ENCODE assay signal across 1 mouse cellular context in the genomic region with DNA sequence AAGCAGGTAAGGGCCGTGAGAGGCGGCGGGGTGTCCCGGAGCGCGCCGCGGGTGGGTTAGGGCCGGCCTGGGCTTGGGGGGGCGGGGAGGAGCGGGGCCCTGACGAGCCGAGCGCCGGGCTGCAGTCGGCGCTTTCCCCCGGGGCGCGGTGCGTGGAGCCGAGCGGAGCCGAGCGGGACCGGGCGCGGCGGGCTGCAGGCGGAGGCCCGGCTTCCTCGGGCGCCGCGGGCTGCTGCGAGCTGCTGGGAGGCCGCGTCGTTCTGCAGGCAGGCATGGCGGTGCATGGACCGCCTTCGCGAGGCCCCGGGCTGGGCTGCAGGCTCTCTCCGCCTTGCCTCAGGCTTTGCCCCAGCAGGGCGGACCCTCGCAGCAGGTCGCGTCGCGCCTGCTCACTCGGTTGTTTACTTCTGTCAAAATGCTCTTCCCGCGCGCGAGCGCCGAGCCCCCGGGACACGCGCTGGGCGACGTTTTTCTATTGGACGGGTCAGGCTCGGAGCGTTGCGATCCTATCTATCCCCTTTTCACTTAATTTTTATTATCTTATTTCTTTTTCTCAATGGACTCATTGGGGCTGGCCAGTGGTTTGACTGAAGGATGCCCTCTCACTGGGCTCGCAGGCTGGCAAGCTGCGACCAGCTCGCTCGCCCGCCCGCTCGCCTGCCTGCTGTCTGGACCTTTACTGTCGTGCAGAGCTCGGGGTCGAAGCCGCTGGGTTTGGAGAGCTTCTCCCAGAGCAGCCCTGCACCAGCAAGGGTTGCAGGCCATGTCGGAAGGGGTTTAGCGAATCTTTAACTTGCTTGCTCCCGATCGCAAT.
A peak's percentile ranks its signal among the peaks of the same experiment; 100 is the strongest.
TF ChIP-seq lines count a peak whose summit lies in the region.

No protein-coding gene starts in this region.

TF ChIP-seq in MEL, 35 proteins besides CTCF, POLR2A, EP300 and RAD21 (continued from another document):
- TF ChIP-seq MAZ (IDR thresholded peaks at IDR 0.05; ENCODE audit: low read depth, low read length) (peak; percentile 35; the same call in 1 of the 2 replicates), NRF1 (IDR thresholded peaks at IDR 0.05; ENCODE audit: insufficient read depth, low read depth, low read length, poor library complexity, severe bottlenecking) (peak; percentile 58; the same call in 1 of the 2 replicates), USF1 (IDR thresholded peaks at IDR 0.05; ENCODE audit: low read depth, low read length) (no peak), ZKSCAN1 (IDR thresholded peaks at IDR 0.05; ENCODE audit: low read depth, low read length) (no peak), MYB (IDR thresholded peaks at IDR 0.05; ENCODE audit: low read depth, low read length) (no peak), HCFC1 (IDR thresholded peaks at IDR 0.05; ENCODE audit: low read depth, low read length) (no peak), UBTF (IDR thresholded peaks at IDR 0.05; ENCODE audit: borderline replicate concordance, insufficient read depth, low read depth, low read length) (0 out of 2 replicates have a peak, but pooled peaks have one; percentile 58), KAT2A (conservative IDR thresholded peaks at IDR 0.05; ENCODE audit: low read depth, low read length) (no peak), E2F4 (IDR thresholded peaks at IDR 0.05; ENCODE audit: borderline replicate concordance, low read depth, low read length) (peak; percentile 87), MYC (IDR thresholded peaks at IDR 0.05; ENCODE audit: low read depth, low read length) (0 out of 2 replicates have a peak, but pooled peaks have one; percentile 22), MXI1 (IDR thresholded peaks at IDR 0.05; ENCODE audit: low read depth, low read length) (peak; percentile 98), RCOR1 (IDR thresholded peaks at IDR 0.05; ENCODE audit: low read depth, low read length) (no peak), JUND (IDR thresholded peaks at IDR 0.05; ENCODE audit: low read depth, low read length) (no peak), ZMIZ1 (IDR thresholded peaks at IDR 0.05; ENCODE audit: low read depth, low read length) (no peak; the same call in none of the 2 replicates), MEF2A (IDR thresholded peaks at IDR 0.05; ENCODE audit: extremely low read depth, insufficient replicate concordance, low read depth, low read length, poor library complexity, severe bottlenecking) (no peak), MAX (IDR thresholded peaks at IDR 0.05; ENCODE audit: low read length) (peak; percentile 95), CHD1 (IDR thresholded peaks at IDR 0.05; ENCODE audit: low read depth, low read length) (no peak; the same call in 1 of the 2 replicates), TCF12 (IDR thresholded peaks at IDR 0.05; ENCODE audit: low read depth, low read length) (no peak), SIN3A (IDR thresholded peaks at IDR 0.05; ENCODE audit: low read length) (peak; percentile 95)
